ENCODE assay signal across 13 mouse cellular contexts in genomic region chr4:152353886-152354637, GRCm38 (mm10). TPM values are rescaled to one million over a fixed set of nuclear protein-coding genes. Genes with fewer than 3 reads are reported as not detected.
"Had no signal": no experiment of that assay in that cellular context is flagged by ENCODE, and none has a peak within 500 bp of the region (broad histone marks: within the 10 kb centered on the region; RNA-seq: fewer than 3 reads in every experiment).

No protein-coding gene starts in this region.

- H3K27ac ChIP-seq: left cerebral cortex, adult 2 months; limb, embryonic 15.5 days; liver, embryonic 12.5 days; lung, embryonic 15.5 days; midbrain, embryonic 12.5 days; stomach, postnatal 0 days had no signal

- H3K9me3 ChIP-seq: limb, embryonic 15.5 days; liver, embryonic 12.5 days; lung, embryonic 15.5 days; midbrain, embryonic 12.5 days had no signal

- ATAC-seq: liver, embryonic 12.5 days had no signal

- DNase-seq: kidney, postnatal 10 days; kidney, postnatal 4 days; right cerebral cortex, adult 18-20 months; right cerebral cortex, postnatal 25 days; thymus, postnatal 4 days had no signal

- H3K4me3 ChIP-seq: left cerebral cortex, adult 2 months; limb, embryonic 15.5 days; liver, embryonic 12.5 days; lung, embryonic 15.5 days; midbrain, embryonic 12.5 days had no signal

- H3K4me1 ChIP-seq: liver, embryonic 12.5 days; lung, embryonic 15.5 days had no signal

- H3K36me3 ChIP-seq: limb, embryonic 15.5 days; liver, embryonic 12.5 days; lung, embryonic 15.5 days; midbrain, embryonic 12.5 days had no signal

RNA-seq across cellular contexts. Expression of gene Chd5, which starts 15.6 kb away (rescaled TPM):
- total RNA-seq: megakaryocyte-erythroid progenitor cell, adult 5-6 weeks had no signal
- polyA plus RNA-seq: liver, embryonic 16.5 days had no signal

RNA-seq across cellular contexts. Expression of gene Rnf207, which starts 35.3 kb away (rescaled TPM):
- total RNA-seq: megakaryocyte-erythroid progenitor cell, adult 5-6 weeks had no signal
- polyA plus RNA-seq: liver, embryonic 16.5 days had no signal
